Comparison of ENCODE assay signal across 22 mouse cellular contexts in the genomic region with DNA sequence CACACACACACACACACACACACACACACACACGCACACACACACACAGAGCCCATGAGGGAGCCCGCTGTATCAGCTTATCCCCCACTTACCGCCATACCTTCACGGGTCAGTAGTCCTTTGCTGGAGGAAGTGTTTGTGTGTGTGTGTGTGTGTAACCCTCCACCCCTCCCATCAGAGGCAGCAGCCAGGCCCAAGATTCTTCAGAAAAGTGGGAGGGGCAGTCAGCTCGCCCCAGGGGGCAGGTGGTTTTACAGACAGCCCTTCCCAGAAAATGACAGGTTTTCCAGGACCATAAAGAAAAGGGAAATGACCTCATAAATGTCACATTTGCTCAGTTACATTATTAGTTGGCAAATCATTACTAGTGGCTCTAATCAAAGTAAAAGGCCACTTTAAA. TPM values are rescaled to one million over a fixed set of nuclear protein-coding genes. Genes with fewer than 3 reads are reported as not detected.
DNase-seq lines count a peak whose midpoint lies in the region; ATAC-seq and TF ChIP-seq lines count a peak whose summit lies in the region.
"Had no signal": no experiment of that assay in that cellular context is flagged by ENCODE, and none has a peak within 500 bp of the region (broad histone marks: within the 10 kb centered on the region; RNA-seq: fewer than 3 reads in every experiment).

Gene Mab21l3 (minus strand): TSS at position 144 of the 400 bp plus-strand sequence.

- in situ Hi-C loops in ES-E14 (cut with MboI; ENCODE audit: low sequenced_read_pairs in 2 of 2, unreplicated experiment in 2 of 2): no loop called here

- no peaks in the 10 kb centered on the region for H3K9me3 ChIP-seq in midbrain, embryonic 11.5 days (ENCODE audit: control insufficient read depth, low read length)
- H3K9me3 ChIP-seq in midbrain, embryonic 15.5 days: no peaks in the 10 kb centered on the region
- H3K9me3 ChIP-seq in ES-E14 (ENCODE audit: control insufficient read depth, insufficient read depth, low read depth, low read length): no peaks in the 10 kb centered on the region
- H3K9me3 ChIP-seq in intestine, embryonic 15.5 days: no peaks in the 10 kb centered on the region
- H3K9me3 ChIP-seq: forebrain, embryonic 10.5 days; forebrain, embryonic 15.5 days; hindbrain, embryonic 12.5 days; hindbrain, embryonic 15.5 days had no signal

- no peak within 1 kb of the TSS for H3K4me3 ChIP-seq in midbrain, embryonic 11.5 days (ENCODE audit: low read depth, low read length)
- H3K4me3 ChIP-seq in midbrain, embryonic 15.5 days: no peak within 1 kb of the TSS
- no peak within 1 kb of the TSS for H3K4me3 ChIP-seq in ES-E14 (ENCODE audit: insufficient read depth in 1 of 2, low read depth in 1 of 2, low read length in 2 of 2, poor library complexity in 1 of 2, severe bottlenecking in 1 of 2)
- H3K4me3 ChIP-seq in intestine, embryonic 15.5 days (replicated peaks): no peak within 1 kb of the TSS
- H3K4me3 ChIP-seq: forebrain, embryonic 10.5 days; forebrain, embryonic 15.5 days; hindbrain, embryonic 12.5 days; hindbrain, embryonic 15.5 days had no signal

- H3K9ac ChIP-seq in midbrain, embryonic 11.5 days (ENCODE audit: low read length): no peak within 1 kb of the TSS
- H3K9ac ChIP-seq in midbrain, embryonic 15.5 days: no peak within 1 kb of the TSS
- H3K9ac ChIP-seq in ES-E14 (ENCODE audit: insufficient read depth, low read depth, low read length, poor library complexity, severe bottlenecking): no peak within 1 kb of the TSS
- H3K9ac ChIP-seq in intestine, embryonic 15.5 days: no peak within 1 kb of the TSS
- H3K9ac ChIP-seq: forebrain, embryonic 15.5 days; hindbrain, embryonic 12.5 days; hindbrain, embryonic 15.5 days had no signal

- no peaks in the 10 kb centered on the region for H3K36me3 ChIP-seq in midbrain, embryonic 11.5 days (ENCODE audit: control insufficient read depth, insufficient read depth, low read length)
- no peaks in the 10 kb centered on the region for H3K36me3 ChIP-seq in midbrain, embryonic 15.5 days (replicated peaks)
- no peaks in the 10 kb centered on the region for H3K36me3 ChIP-seq in ES-E14 (ENCODE audit: control insufficient read depth, insufficient read depth, low read length, poor library complexity, severe bottlenecking)
- H3K36me3 ChIP-seq in intestine, embryonic 15.5 days: no peaks in the 10 kb centered on the region
- H3K36me3 ChIP-seq: forebrain, embryonic 10.5 days; forebrain, embryonic 15.5 days; hindbrain, embryonic 12.5 days; hindbrain, embryonic 15.5 days had no signal

- no peak for ATAC-seq in midbrain, embryonic 11.5 days (ENCODE audit: low FRiP score)
- no peak for ATAC-seq in midbrain, embryonic 15.5 days (replicated peaks)
- ATAC-seq in intestine, embryonic 15.5 days: peak; percentile 50; the same call in 1 of the 2 replicates
- ATAC-seq: forebrain, embryonic 15.5 days had no signal

- no peaks in the 10 kb centered on the region for H3K4me1 ChIP-seq in midbrain, embryonic 11.5 days (ENCODE audit: control insufficient read depth, insufficient read depth, low read length)
- H3K4me1 ChIP-seq in midbrain, embryonic 15.5 days: no peaks in the 10 kb centered on the region
- no peaks in the 10 kb centered on the region for H3K4me1 ChIP-seq in ES-E14 (ENCODE audit: control insufficient read depth in 2 of 2, insufficient read depth in 2 of 2, low read length in 2 of 2, poor library complexity in 1 of 2)
- H3K4me1 ChIP-seq in intestine, embryonic 15.5 days (replicated peaks): no peaks in the 10 kb centered on the region
- H3K4me1 ChIP-seq: forebrain, embryonic 10.5 days; forebrain, embryonic 15.5 days; hindbrain, embryonic 12.5 days; hindbrain, embryonic 15.5 days had no signal

- WGBS in midbrain, embryonic 11.5 days: 83% methylated on average over 5 of the region's 5 CpGs
- 78% methylated on average over 5 of the region's 5 CpGs for WGBS in midbrain, embryonic 15.5 days
- 78% methylated on average over 5 of the region's 5 CpGs for WGBS in intestine, embryonic 15.5 days

- no peak within 1 kb of the TSS for H3K4me2 ChIP-seq in midbrain, embryonic 11.5 days
- no peak within 1 kb of the TSS for H3K4me2 ChIP-seq in midbrain, embryonic 15.5 days
- H3K4me2 ChIP-seq in intestine, embryonic 15.5 days (replicated peaks): no peak within 1 kb of the TSS
- H3K4me2 ChIP-seq: forebrain, embryonic 15.5 days; heart, embryonic 11.5 days; hindbrain, embryonic 12.5 days; hindbrain, embryonic 15.5 days had no signal

- intact Hi-C loops in left cerebral cortex, postnatal 14 days (cut with DNase I): no loop called here

- H3K27me3 ChIP-seq in midbrain, embryonic 11.5 days (ENCODE audit: control insufficient read depth, insufficient read depth, low read length): no peaks in the 10 kb centered on the region
- H3K27me3 ChIP-seq in midbrain, embryonic 15.5 days (replicated peaks): no peaks in the 10 kb centered on the region
- H3K27me3 ChIP-seq in intestine, embryonic 15.5 days (replicated peaks): no peaks in the 10 kb centered on the region
- H3K27me3 ChIP-seq: forebrain, embryonic 15.5 days; hindbrain, embryonic 12.5 days; hindbrain, embryonic 15.5 days had no signal

- peak; percentile 47 for DNase-seq in midbrain, embryonic 11.5 days (ENCODE audit: low spot score, missing footprints)
- peak; percentile 15 for DNase-seq in ES-E14 (ENCODE audit: low read depth, low spot score)
- DNase-seq in urinary bladder, postnatal 14 days (ENCODE audit: low spot score): no peak
- DNase-seq in left cerebral cortex, postnatal 14 days (ENCODE audit: low spot score in 2 of 2): no peak
- DNase-seq in kidney, postnatal 25 days: no peak
- DNase-seq: adrenal gland, postnatal 10 days; adrenal gland, postnatal 36 days; cerebellum, adult 18-20 months; cerebellum, adult 9-10 months; cerebellum, postnatal 14 days; gastrocnemius, postnatal 25 days; heart, adult 18-20 months had no signal

- H3K27ac ChIP-seq in midbrain, embryonic 11.5 days (ENCODE audit: low read depth, low read length): no peak within 1 kb of the TSS
- H3K27ac ChIP-seq in midbrain, embryonic 15.5 days: no peak within 1 kb of the TSS
- no peak within 1 kb of the TSS for H3K27ac ChIP-seq in ES-E14 (ENCODE audit: insufficient read depth, low read depth, low read length, poor library complexity, severe bottlenecking)
- H3K27ac ChIP-seq in intestine, embryonic 15.5 days: no peak within 1 kb of the TSS
- H3K27ac ChIP-seq: forebrain, embryonic 10.5 days; forebrain, embryonic 15.5 days; hindbrain, embryonic 12.5 days; hindbrain, embryonic 15.5 days had no signal

TF ChIP-seq in ES-E14, 5 proteins besides CTCF, POLR2A, EP300 and RAD21:
- TF ChIP-seq ZC3H11A (IDR thresholded peaks at IDR 0.05; ENCODE audit: borderline replicate concordance, low read depth, low read length): no peak
- TF ChIP-seq MAFK (IDR thresholded peaks at IDR 0.05; ENCODE audit: insufficient read depth, low read depth, low read length): no peak
- TF ChIP-seq CHD2 (IDR thresholded peaks at IDR 0.05; ENCODE audit: low read depth, low read length): no peak
- no peak for TF ChIP-seq HCFC1 (IDR thresholded peaks at IDR 0.05; ENCODE audit: borderline replicate concordance, insufficient read depth, low read length)
- TF ChIP-seq ZNF384 (IDR thresholded peaks at IDR 0.05; ENCODE audit: low read depth, low read length): no peak

RNA-seq across cellular contexts. Expression of gene Mab21l3, which starts in this region (rescaled TPM):
- polyA plus RNA-seq in midbrain, embryonic 11.5 days (2014; fragmentation: Nextera tagmentation; extraction: Ambion mirVana): 0.34 and 0.55 TPM in 2 replicates
- 0.14 and 0.21 TPM in 2 replicates for polyA plus RNA-seq in midbrain, embryonic 15.5 days (2015; fragmentation: Nextera tagmentation; extraction: Ambion mirVana)
- 1.9 and 2.7 TPM in 2 replicates for total RNA-seq in ES-E14 (2012; rRNA removed)
- polyA plus RNA-seq in intestine, embryonic 15.5 days (2015; fragmentation: Nextera tagmentation; extraction: Ambion mirVana): 5.8 and 6.4 TPM in 2 replicates
- total RNA-seq in left cerebral cortex, postnatal 14 days (2021): under 1 TPM in 1 of 2 experiments, not detected in 1; 0.20 TPM
- total RNA-seq: gastrocnemius, adult 8-10 months; gastrocnemius, postnatal 25 days; hematopoietic stem cell, adult 5-6 weeks; MEL had no signal

Comparison
In these comparisons a context has a peak if more than half of its experiments do, and no peak if none do; other contexts are left out.
1. Peak in DNase-seq in midbrain, embryonic 11.5 days; RNA of the gene not detected or under 1 TPM.